Mouse (Mus musculus): ENCODE measurements around the gene Hectd4.
"Not testable (repeated sequence)": the region's sequence is repeated elsewhere in the genome, so short reads cannot be mapped to it uniquely, and the experiment has no call there.

Gene Hectd4

DNA sequence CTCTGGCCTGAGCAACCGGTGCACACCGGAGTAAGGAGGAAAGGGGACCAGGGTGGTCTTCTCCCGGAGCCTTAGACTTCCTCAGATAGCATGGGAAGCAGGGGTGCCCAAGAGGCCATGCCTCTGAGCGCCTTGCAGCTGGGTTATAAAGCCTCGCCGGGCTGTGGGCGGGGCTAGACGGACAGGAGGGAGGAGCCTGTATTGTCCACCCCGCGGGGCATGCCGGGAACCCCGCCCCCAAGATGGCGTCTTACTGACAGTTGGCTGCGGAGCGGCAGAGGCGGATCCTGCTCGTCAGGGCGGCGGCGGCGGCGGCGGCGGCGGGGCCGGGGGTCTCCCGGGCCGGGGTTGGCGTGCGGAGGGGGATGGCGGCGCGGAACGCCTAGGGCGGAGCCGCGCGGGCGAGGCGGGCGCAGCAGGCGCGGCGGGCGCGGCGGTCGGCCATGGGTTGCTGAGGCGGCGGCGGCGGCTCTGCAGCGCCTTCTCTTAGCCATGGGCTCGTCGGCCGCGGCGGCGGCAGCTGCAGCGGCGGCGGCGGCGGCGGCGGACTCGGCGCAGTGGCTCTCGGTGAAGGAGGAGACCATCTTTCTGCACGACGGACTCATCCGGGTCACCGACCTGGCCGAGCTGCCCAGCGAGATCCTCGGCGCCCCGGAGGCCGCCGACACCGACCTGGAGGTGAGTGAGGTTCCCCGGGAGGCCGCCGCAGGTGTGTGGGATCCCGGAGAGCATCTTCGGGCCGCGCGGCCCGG, at the start of gene Hectd4:
Hectd4 (plus strand) TSS at position 240 of the 752 bp plus-strand sequence.
- peak; percentile 100 for DNase-seq

DNA sequence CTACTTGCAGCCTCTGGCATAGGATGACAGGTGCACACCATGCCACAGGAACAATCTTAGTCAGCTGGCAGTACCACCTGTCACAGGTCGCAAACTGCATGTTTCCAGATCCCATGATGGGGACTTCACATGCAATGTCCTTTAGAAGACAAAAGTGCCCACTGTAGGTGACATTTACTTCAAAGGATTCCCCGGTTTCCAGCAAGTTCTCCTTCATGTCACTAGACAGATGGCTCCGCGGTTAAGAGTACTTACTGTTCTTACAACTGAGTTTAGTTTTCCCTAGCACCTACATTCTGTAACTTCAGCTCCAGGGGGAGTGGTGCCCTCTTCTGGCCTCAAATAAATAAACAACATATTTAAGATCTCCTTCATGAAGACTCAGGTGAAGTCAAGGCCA, 47.2 kb upstream of the Hectd4 start:
- DNase-seq, result peak; percentile 22

GRCm38 (mm10) chr5:121179077-121179857, 40.8 kb upstream of the Hectd4 start:
- DNase-seq, result no peak

GRCm38 (mm10) chr5:121183269-121183668, 36.8 kb upstream of the Hectd4 start:
- DNase-seq, result no peak

GRCm38 (mm10) chr5:121184375-121184774, 35.6 kb upstream of the Hectd4 start:
- DNase-seq, result no peak

GRCm38 (mm10) chr5:121184945-121185551, 35.0 kb upstream of the Hectd4 start:
- DNase-seq, result peak; percentile 38

DNA sequence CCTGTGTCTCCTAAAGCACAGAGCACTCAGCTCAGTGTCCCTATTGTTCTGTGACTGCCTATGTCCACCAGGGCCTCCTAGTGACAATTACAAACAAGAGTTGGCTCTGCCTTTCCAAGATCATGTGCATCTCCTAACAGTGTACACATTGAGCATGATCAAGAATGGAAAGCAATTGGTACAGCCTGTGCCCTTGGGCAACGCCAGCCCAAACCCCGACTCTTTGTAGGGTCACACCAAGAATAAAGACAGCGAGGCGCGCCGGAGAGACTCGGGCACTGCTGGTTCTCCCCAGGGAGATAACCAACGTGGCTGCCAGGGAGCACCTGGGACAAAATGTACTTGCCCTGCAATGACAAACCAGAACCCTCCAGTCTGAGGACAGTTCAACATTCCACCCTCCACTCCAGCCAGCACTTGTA, 32.4 kb upstream of the Hectd4 start:
- no peak for DNase-seq

- DNase-seq, result no peak
Observed at GRCm38 (mm10) chr5:121188265-121188664, 31.8 kb upstream of the Hectd4 start.

DNA sequence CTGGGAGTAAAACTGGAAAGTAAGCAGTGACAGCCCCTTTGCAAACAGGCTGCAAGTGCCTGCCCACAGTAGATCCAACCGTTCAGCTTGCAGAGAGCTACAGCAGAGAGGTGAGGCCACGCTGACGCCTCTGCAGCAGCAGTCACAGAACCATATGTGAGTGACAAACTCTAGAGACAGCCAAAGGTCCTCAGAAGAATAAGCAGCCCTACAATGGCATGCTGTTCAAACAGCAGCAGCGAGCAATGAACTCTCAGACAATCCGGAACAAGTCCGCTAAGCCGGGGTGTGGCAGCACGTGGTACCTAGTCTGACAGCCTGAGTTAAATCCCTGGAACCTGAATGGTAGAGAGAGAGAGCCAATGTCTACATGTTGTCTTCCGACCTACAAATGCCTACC, 30.8 kb upstream of the Hectd4 start:
- no peak for DNase-seq

- peak; percentile 16 for DNase-seq
Observed at GRCm38 (mm10) chr5:121190210-121190835, 29.7 kb upstream of the Hectd4 start.

- peak; percentile 92 for DNase-seq
Observed at GRCm38 (mm10) chr5:121190836-121191583, 29.0 kb upstream of the Hectd4 start, which contains the start of gene Ptpn11. TSS of gene Ptpn11 (minus strand) at chr5:121191397.

GRCm38 (mm10) chr5:121191584-121191906, 28.5 kb upstream of the Hectd4 start:
- no peak for DNase-seq

DNA sequence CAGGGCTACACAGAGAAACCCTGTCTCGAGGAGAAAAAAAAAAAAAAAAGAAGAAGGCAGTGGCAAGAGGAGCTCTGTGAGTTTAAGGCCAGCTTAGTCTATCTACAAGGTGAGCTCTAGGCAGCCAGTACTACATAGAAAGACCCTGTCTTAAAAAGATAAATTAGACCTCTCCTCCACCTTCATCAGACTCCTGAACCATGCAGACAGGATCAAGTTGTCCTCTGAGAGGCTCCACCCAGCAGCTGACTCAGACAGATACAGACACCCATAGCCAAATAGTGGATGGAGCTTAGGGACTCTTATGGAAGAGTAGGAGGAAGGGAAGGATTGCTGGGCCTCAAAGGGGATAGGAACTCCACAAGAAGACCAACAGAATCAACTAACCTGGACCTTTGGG, 25.8 kb upstream of the Hectd4 start:
- no peak for DNase-seq

GRCm38 (mm10) chr5:121196764-121197163, 23.3 kb upstream of the Hectd4 start:
- DNase-seq, result no peak

- no peak for DNase-seq
Observed at GRCm38 (mm10) chr5:121197337-121197736, 22.7 kb upstream of the Hectd4 start.

DNA sequence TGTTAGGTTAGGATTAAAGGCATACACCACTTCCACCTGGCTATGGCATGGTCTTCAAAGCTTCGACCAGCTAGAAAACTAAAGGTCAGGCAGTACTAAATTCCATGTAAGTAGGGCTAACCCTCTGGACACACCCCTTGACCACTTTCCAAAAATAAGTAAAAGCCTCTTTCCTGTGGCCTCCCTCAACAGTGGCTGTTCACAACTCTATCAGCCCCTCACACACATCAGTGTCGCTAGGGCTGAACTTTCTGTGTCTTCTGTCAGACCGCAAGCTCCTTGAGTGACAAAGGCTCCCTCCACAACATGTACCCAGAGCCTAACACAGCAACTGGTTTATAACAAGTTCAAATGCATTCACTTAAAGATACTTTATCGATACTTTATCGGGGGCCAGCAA, 21.6 kb upstream of the Hectd4 start:
- no peak for DNase-seq

- peak; percentile 21 for DNase-seq
Observed at GRCm38 (mm10) chr5:121201739-121202138, 18.3 kb upstream of the Hectd4 start.

GRCm38 (mm10) chr5:121202467-121202866, 17.6 kb upstream of the Hectd4 start:
- no peak for DNase-seq

DNA sequence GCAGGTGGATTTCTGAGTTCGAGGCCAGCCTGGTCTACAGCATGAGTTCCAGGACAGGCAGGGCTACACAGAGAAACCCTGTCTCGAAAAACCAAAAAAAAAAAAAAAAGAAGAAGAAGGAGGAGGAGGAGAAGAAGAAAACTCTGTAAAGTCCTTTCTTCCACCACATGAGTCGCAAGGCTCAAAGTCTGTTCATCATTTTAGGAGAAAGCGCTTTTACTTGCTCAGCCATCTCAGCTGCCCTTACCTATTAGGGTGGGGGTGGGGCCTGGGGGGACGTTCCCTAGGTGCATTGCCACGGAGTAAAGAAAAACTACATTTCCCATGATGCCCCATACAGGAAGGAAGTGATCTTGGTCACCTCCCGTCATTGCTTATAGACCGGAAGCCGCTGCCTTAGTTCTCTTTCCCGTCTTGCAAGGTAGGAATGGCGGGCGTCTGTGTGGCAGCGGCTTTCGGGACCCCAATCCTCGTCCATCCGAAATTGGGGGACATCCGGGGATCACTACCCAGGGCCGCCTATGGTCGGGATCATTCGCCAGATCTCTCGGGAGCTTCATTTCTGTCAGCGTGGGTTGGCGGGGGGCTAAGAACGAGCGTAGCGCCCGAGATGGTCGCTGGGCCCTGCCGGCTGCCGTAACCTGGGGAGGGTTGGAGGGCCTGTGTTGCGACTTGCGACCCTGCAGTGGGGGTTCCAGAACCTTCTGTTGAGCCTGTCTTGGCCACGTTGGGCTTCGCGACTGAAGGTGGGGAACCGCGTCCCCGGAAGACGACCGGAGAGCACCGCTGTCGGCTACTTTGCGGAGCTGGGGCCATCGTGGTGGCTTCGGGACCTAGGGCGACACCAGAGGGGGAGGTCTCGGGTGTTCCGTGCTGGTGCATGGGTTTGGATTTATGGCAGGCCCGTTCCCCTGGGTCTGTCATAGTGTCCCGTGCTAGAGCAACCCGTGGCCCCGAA, 15.6 kb upstream of the Hectd4 start, which contains the start of gene Rpl6:
Rpl6 (plus strand) TSS at position 350 of the 958 bp plus-strand sequence.
- DNase-seq, result peak; percentile 79

DNA sequence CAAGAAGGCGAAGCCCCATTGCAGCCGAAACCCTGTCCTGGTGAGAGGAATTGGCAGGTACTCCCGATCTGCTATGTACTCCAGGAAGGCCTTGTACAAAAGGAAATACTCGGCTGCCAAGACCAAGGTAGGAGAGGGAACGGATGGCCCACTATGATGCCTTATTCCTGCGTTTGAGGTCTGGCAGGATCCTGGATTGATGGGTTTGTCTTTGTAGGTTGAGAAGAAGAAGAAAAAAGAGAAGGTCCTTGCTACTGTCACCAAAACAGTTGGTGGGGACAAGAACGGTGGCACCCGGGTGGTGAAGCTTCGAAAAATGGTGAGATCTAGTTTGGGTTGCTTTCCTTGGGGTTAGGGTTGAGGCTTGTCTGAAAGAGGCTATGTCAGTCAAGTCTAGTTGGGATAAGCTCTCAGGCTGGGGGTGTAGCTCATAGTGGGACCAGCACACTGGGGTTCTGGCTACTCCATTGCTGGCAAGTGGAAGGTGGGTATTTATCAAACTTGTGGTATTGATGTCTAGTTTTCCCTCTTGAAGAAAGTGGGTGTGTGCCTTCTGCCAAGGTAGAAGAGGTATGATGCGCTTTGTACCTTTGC, 14.4 kb upstream of the Hectd4 start:
- DNase-seq, result not testable (repeated sequence)

DNA sequence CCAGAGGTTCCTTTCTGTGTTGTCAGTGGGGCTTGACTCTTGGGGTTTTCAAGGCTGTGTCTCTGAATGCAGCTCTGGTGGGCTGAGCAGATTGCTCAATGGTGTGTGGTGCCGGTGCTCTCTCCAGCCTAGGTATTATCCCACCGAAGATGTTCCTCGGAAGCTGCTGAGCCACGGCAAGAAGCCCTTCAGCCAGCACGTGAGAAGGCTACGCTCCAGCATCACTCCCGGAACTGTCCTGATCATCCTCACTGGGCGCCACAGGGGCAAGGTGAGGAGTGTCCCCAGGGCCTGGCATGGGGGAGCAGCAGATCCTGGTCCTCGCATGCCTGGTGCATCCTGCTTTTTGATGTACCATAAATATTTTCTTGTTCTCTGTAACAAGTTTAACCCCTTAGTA, 13.5 kb upstream of the Hectd4 start:
- DNase-seq, result no peak
